Mouse (Mus musculus) lung, postnatal 0 days (tissue): ENCODE measurements around the gene Snx9.

Source experiments
- CTCF ChIP-seq: IDR thresholded peaks from 2 replicates; pipeline ENCODE4 v1.5.1; 2016; ENCODE audit warnings: antibody characterized with exemption, mild to moderate bottlenecking
- EP300 ChIP-seq: IDR thresholded peaks from 2 replicates; pipeline ENCODE4 v1.6.1; 2016; ENCODE audit warnings: antibody characterized with exemption, mild to moderate bottlenecking, control low read depth

DNA sequence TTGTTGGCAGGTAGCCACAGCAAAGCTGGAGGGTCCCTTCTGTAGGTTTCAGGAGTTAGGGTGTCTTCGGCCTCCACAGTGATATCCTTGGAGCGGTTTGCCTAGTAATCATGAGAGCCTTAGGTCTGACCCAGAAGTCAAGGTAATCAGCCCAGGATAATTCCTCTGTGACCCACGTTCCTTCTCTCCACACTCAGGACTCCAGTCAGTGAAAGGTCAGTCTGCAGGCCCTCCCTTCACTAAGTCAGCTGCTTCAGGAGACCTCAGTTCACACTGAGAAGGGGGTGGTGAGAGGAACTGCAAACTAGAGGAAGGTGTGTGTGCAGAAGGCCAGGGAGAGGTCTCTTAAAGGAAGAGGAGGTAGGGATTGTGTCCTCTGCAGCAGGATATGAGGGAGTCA is 28.3 kb downstream of the Snx9 start:
- no peak for TF ChIP-seq EP300
- TF ChIP-seq CTCF = no peak
